Comparison of ENCODE assay signal across 20 mouse cellular contexts in the genomic region with DNA sequence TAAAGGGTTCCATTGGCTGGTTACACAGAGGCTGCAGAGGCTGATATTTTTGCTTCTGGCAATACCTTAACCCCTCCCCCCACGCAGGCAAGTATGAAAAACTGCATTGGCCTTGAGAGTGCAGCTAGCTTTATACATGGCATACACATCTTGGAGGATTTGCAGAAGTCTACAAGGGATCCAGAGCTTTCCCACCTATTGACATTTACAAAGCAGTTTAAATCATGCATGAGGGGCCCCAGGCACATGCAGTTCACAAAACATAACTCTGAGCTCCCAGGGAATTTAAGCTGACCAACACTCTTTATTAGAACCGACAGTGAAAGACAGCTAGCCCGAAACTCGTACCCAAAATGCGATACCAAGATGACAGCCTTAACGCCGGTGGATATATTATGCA.
A peak's percentile ranks its signal among the peaks of the same experiment; 100 is the strongest.
DNase-seq lines count a peak whose midpoint lies in the region; ATAC-seq lines count a peak whose summit lies in the region.
"Had no signal": no experiment of that assay in that cellular context is flagged by ENCODE, and none has a peak within 500 bp of the region (broad histone marks: within the 10 kb centered on the region; RNA-seq: fewer than 3 reads in every experiment).

No protein-coding gene starts in this region.

- no peaks in the 10 kb centered on the region for H3K27me3 ChIP-seq in embryonic facial prominence, embryonic 11.5 days (ENCODE audit: control insufficient read depth, insufficient read depth, low read length)
- H3K27me3 ChIP-seq in embryonic facial prominence, embryonic 10.5 days (replicated peaks; ENCODE audit: low read depth, poor library complexity, severe bottlenecking): peaks cover 66% of the 10 kb centered on the region
- H3K27me3 ChIP-seq: embryonic facial prominence, embryonic 15.5 days had no signal

- WGBS in embryonic facial prominence, embryonic 11.5 days: 50% methylated on average over 7 of the region's 7 CpGs
- 61% methylated on average over 7 of the region's 7 CpGs for WGBS in embryonic facial prominence, embryonic 10.5 days

- H3K4me2 ChIP-seq in embryonic facial prominence, embryonic 11.5 days (ENCODE audit: low read depth, low read length): no peak overlapping the region
- H3K4me2 ChIP-seq: embryonic facial prominence, embryonic 13.5 days; embryonic facial prominence, embryonic 15.5 days; forebrain, embryonic 12.5 days had no signal

- H3K27ac ChIP-seq in embryonic facial prominence, embryonic 11.5 days (replicated peaks; ENCODE audit: low read depth, low read length): no peak overlapping the region
- no peak overlapping the region for H3K27ac ChIP-seq in embryonic facial prominence, embryonic 10.5 days (replicated peaks)
- H3K27ac ChIP-seq: embryonic facial prominence, embryonic 13.5 days; embryonic facial prominence, embryonic 15.5 days; forebrain, embryonic 10.5 days; forebrain, embryonic 12.5 days had no signal

- no peak for ATAC-seq in embryonic facial prominence, embryonic 11.5 days (replicated peaks; ENCODE audit: insufficient number of reproducible peaks, low FRiP score, low TSS enrichment, low read depth)
- ATAC-seq: forebrain, embryonic 14.5 days; forebrain, embryonic 16.5 days had no signal

- H3K9ac ChIP-seq in embryonic facial prominence, embryonic 11.5 days (replicated peaks; ENCODE audit: low read length): no peak overlapping the region
- H3K9ac ChIP-seq: embryonic facial prominence, embryonic 13.5 days; embryonic facial prominence, embryonic 15.5 days; forebrain, embryonic 12.5 days had no signal

- H3K4me3 ChIP-seq in embryonic facial prominence, embryonic 11.5 days (ENCODE audit: low read depth, low read length): no peak overlapping the region
- H3K4me3 ChIP-seq in embryonic facial prominence, embryonic 10.5 days: no peak overlapping the region
- H3K4me3 ChIP-seq: embryonic facial prominence, embryonic 13.5 days; embryonic facial prominence, embryonic 15.5 days; erythroblast, embryonic 14.5 days; forebrain, embryonic 10.5 days; forebrain, embryonic 12.5 days had no signal

- H3K9me3 ChIP-seq in embryonic facial prominence, embryonic 11.5 days (replicated peaks; ENCODE audit: control insufficient read depth, low read length): no peaks in the 10 kb centered on the region
- no peaks in the 10 kb centered on the region for H3K9me3 ChIP-seq in embryonic facial prominence, embryonic 10.5 days
- H3K9me3 ChIP-seq: embryonic facial prominence, embryonic 13.5 days; embryonic facial prominence, embryonic 15.5 days; forebrain, embryonic 12.5 days had no signal

- H3K4me1 ChIP-seq in embryonic facial prominence, embryonic 11.5 days (ENCODE audit: control insufficient read depth, insufficient read depth, low read length): no peaks in the 10 kb centered on the region
- peaks cover 19% of the 10 kb centered on the region for H3K4me1 ChIP-seq in embryonic facial prominence, embryonic 10.5 days

- H3K36me3 ChIP-seq in embryonic facial prominence, embryonic 11.5 days (replicated peaks; ENCODE audit: control insufficient read depth, insufficient read depth, low read depth, low read length): no peaks in the 10 kb centered on the region
- no peaks in the 10 kb centered on the region for H3K36me3 ChIP-seq in embryonic facial prominence, embryonic 10.5 days (replicated peaks)
- H3K36me3 ChIP-seq: embryonic facial prominence, embryonic 13.5 days; forebrain, embryonic 10.5 days; forebrain, embryonic 12.5 days had no signal

- peak; percentile 30 for DNase-seq in embryonic facial prominence, embryonic 11.5 days (ENCODE audit: low spot score)
- DNase-seq in embryonic facial prominence, embryonic 10.5 days (ENCODE audit: low spot score): no peak
- peak; percentile 56 for DNase-seq in retina, postnatal 1 day
- no peak for DNase-seq in retina, embryonic 14.5 days (ENCODE audit: low spot score)
- DNase-seq in cerebellum, postnatal 4 days (ENCODE audit: low spot score in 2 of 2): no peak
- DNase-seq: adrenal gland, adult 2 months; adrenal gland, postnatal 10 days; adrenal gland, postnatal 25 days; cerebellum, adult 11-12 months; cerebellum, adult 2 months; cerebellum, adult 9-10 months; cerebellum, postnatal 10 days; cerebellum, postnatal 25 days had no signal

Comparison
In these comparisons a context has a peak if more than half of its experiments do, and no peak if none do; other contexts are left out.
1. DNase-seq: peak in embryonic facial prominence, embryonic 11.5 days (single experiment) and retina, postnatal 1 day (single experiment); none in embryonic facial prominence, embryonic 10.5 days (single experiment), retina, embryonic 14.5 days (single experiment) and cerebellum, postnatal 4 days (0 of 2).